Mouse (Mus musculus): ENCODE results near the gene Nt5c3b. TPM values are rescaled to one million over a fixed set of nuclear protein-coding genes. Genes with fewer than 3 reads are reported as not detected.

Nt5c3b gene
- total RNA-seq, 2 experiments from 2014 or later = 45.6 to 50.0 TPM

DNA sequence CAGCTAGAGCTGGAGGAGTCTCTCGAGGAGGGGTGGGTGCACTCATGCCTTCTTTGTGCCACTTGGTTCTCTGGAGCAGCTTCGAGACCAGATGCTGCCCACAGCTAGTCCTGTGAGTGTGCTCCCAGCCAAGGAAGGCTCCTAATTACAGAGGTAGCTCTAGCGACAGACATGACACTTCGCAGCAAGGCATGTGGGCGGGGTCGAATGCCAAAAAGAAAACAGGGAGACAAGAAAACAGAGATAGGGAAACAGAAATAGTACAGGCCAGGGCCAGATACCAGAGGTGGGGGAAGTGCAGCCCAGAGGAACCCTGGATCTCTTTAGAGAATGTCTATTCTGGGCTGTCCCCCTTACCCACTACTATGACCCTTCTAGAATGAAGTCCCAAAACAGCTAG is 39.4 kb downstream of the Nt5c3b start:
- no peak for DNase-seq (ENCODE audit: low spot score in 2 of 2)

DNA sequence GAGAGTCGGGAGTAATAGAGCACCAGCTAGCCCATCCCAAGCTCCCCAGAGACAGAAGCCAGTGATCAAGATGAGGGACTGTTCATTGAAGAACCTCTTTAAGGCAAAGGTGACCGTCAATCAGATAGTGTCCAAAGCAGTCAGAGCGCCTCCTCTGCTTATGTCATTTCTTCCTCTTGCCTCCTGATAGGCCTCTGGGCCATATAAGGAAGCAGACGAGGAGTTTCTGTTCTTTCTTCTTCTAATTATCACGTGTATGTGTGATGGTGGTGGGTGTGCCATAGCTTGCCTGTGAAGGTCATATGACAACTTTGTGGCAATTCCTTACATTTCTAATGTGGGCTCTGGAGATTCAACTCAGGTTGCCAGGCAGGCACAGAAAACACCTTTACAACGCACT is 40.8 kb downstream of the Nt5c3b start:
- no peak for DNase-seq (ENCODE audit: low spot score in 2 of 2)

DNA sequence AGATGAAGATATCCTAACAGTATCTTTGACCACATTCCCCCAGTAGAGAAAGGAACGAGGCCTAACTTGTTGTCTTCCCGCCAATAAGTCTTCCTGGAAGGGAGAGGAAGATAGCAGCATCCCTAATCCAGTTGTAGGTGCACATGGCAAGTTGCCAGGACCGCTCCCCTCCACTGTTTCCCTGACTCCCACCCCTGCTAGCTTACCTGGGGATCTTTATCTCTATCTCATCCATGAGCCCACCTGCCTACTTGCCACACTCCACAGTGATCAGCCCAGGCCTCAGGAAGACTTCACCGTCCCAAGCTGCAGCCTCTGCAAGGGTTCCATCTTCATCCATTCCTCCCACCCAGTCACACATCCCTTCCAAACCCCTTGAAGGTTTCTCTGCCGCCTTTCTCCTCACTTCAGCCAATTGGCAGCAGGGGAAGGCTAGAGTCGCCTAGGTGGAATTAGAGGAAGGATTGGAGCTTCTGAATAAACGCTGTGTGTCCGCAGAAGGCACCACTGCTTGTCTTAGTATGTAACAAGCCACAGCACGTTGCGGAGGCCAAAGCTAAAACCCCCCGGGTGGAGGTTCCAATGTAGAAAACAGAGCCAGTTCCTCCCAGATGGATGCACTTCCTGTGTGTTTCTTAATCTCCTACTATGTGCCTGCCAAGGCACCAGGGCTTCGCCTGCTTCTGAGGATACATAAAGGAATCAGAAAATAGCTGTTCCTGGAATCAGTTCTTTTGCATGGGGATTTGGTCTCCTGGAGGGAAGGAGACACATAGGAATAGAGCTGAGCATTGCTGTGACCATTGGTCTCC is 41.7 kb downstream of the Nt5c3b start:
- no peak for DNase-seq (ENCODE audit: low spot score in 2 of 2)

DNA sequence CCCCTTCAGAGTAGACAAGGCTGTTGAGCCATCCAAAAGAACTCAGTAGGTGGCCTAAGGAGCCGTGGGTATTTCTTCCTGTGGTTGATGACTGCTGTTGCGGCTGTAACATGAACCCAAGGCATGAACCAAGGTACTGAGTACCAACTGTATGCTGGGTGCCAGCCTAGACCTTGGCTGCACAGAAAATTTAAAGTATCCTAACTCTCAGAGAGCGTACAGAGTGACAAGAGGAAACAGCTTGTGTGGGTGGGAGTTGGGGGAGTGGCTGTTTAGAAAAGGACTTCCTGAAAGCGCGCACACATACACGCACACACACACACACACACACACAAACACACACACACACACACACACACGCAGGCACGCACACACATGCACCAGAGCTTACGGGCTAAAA is 42.3 kb downstream of the Nt5c3b start:
- DNase-seq (ENCODE audit: low spot score in 2 of 2) = no peak

DNA sequence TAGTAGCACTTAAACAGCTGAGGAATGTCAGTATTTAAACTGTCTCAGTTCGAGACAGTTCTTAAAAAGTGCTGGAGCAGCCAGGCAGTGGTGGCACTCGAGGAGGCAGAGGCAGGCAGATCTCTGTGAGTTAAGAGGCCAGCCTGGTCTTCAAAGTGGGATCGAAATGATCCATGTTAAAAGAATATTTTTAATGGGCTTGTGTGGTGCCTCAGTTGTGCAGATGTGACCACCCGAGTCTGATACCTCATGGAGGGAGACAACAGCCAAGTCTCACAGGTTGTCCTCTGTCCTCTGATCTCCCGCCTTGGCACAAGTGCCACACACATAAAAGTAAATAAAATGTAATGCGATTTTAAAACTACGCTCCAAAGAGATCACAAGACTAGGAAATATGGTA is 43.1 kb downstream of the Nt5c3b start:
- DNase-seq (ENCODE audit: low spot score in 2 of 2) = no peak

DNA sequence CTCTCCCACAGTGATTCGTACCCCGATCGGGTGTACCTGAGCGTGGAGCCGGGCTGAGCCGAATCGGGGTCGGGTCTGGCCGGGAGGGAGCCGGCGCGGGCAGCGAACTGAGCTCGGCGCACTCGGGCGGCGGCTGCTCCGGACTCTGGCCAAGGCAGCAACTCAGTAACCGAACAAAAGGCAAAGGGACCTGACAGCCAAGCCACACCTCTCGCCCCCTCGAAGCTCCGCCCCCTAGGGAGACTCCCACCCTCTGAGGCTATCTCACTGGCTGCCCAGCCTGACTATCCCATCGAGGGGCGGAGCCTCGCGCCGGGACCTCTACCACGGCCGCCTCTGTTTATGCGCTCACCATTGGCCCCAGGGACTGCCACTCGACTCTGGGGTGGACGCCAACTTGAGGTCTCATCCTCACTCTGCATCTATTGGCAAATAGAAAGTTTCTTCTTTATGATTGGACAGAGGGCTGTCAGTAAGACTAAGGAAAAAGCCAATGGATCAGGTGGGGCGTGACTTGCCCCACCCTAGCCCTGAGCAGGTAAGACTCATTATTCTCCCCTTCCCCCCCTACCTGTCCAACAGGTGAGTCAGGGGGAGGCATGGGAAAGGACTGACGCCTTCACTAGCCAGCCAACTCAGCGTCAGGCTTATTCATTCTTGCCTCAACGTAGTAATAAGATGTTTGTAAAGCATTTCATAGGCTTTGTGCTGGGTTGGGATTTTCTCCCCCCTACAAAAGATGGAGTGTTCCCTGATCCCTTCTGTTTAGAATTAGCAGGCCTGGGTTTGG is 43.8 kb downstream of the Nt5c3b start, which contains the start of gene Jup:
Gene Jup (minus strand): TSS at position 164 of the 790 bp plus-strand sequence.
- DNase-seq (ENCODE audit: low spot score in 2 of 2) = peak; percentile 97

DNA sequence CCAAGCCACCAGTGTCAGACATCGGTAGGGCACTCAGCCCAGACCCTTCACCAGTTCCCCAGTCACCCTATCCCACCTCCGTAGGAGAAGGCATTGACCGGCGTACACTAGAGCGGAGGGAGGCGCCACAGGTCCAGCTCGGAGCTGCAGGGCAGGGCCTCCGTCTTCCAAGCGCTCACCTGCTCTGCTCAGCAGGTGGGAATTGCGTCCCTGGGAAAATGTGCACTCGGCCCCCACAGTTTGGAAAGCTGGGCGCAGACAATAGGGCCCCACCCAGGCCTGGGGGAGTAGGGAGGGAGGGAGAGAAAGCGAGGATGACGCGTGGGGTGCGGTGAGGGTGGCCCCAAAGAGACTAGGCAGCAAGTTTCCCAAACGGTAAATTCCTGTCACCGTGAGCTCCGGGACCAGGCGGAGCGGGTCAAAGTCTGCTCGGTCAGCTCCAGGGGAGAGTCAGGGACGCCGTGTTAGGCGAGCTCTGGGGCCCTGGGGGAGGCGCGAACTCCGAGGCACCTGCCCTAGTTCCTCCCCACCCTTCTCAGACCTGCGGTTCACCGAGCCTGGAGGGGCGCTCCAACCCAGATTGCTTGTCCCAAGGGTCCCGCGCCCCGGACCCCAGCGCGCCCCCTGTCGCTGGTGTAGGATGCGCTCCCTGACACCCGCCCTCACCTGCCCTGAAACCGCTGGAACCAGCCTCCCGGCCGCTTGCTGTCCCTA is 44.6 kb downstream of the Nt5c3b start:
- peak in 1 of 2 experiments; percentile 48 for DNase-seq (ENCODE audit: low spot score in 2 of 2)

DNA sequence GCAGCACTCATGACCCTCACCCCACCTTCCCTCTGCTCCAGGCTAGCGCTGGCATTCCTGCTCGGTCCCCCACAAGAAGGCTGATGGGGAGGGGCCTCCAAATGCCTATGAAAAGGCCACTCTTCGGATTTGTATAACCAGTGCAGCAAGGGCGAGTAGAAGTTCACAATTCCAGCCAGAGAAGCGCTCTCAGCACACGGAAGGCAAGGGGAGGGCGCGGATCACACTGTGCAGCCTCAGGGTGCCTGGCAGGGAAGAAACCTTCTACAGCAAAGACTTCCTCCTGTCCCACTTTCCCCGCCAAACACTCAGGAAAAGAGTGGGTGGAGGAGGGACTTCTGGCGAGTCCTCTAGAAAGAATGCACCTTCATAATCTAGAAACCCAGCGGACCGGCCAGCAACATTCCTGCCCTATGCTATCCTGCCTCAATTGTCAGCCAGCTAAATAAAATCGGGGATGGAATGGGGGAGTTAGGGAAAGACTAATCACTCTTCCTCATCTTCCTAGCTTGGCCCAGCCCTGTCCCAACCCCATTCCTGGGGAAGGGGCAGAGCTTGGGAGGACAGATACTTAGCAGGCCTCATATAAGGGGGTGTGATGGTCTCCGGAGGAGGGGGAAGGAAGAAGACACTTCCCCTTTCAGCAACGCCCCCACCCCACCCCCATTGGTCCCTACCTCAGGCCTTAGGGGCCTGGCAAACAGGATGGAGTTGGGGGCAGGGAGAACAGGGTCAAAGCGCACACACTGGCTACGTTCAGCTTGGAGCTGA is 45.6 kb downstream of the Nt5c3b start:
- no peak for DNase-seq (ENCODE audit: low spot score in 2 of 2)

DNA sequence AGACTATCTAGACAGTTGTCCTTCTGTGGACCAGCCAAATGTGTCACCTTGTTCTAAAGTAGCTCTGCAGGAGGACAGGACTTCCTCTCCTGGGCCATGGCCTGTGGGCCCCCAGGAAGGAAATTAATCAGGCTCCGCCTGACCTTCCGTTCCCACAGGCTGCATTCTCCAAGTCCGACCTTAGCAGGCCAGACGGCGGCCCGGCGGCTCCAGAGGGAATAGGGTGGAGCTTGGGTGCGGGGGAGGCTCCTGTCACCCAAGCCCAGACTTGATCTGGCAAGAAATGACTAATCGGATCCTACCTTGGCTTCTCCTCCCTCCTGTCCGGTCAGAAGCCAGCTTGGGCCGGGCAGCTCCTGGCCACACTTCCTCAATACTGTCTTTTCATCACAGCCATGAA is 46.4 kb downstream of the Nt5c3b start:
- DNase-seq (ENCODE audit: low spot score in 2 of 2) = peak; percentile 66 to 72

DNA sequence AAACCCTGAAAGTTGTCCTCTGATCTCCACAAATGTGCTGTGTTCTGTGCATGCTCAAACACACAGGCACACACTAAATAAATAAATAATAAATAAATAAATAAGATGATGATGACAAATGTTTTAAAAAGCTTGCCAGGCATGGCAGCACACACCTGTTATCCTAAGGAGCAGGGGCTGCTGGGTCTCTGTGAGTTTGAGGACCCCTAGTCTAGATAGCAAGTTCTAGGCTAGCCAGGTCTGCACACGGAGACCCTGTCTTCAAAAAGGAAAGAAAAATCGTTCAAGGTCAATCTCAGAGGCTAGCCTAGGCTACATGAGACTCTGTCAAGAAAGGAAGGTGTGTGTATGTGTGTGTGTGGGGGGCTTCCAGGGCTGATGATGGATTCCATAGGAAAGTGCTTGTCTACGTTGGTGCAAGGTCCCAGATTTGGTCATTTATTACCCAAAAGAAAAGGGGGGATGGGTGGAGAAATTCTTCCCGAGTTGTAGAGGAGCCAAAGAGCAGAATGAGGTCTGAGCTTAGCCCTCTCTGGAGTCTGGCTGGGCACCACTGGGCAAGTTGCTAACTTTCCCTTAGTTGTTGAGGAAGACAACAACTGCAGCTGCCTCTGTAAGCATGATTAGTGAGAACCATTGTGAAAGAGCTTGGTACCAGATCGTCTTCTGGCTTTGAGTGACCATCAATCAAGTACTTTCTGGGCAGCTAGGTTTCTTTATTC is 47.1 kb downstream of the Nt5c3b start:
- DNase-seq (ENCODE audit: low spot score in 2 of 2) = no peak

DNA sequence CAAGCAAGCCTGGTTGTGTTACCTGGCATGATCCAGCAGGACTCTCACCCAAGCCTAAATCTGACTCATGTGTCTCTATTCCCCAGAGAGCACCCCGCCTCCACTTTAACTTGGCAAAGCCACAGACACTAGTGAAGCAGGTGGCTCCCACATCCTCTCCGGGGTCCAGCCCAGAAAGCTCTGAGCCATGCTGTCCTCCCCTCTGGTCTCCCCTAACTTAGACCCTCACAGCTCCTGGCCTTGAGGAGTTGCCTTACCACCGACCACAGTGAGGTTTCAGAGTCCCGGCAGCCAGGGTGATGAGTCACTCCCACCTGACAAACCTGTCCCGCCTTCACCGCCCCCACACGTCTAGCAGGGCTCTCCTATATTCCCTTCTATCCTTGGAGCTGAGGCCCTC is 47.9 kb downstream of the Nt5c3b start:
- DNase-seq (ENCODE audit: low spot score in 2 of 2) = no peak

DNA sequence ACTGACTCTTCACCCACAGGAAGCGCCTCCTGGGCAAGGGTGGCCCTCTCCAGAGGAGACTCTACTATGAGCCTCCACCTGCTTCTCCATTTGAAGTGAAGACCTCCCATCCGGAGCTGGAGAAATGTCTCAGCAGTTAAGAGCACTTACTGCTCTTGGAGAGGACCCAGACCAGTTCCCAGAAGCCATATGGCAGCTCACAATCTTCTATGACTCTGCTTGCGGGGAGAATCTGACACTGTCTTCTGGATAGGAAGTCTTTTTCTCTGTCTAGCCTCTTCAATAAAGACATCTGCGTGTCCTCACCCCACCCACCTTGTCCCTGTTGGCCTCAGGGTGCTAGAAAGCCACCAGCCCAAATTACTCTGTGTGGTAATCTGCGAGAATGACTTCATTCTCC is 48.6 kb downstream of the Nt5c3b start:
- DNase-seq (ENCODE audit: low spot score in 2 of 2) = no peak

DNA sequence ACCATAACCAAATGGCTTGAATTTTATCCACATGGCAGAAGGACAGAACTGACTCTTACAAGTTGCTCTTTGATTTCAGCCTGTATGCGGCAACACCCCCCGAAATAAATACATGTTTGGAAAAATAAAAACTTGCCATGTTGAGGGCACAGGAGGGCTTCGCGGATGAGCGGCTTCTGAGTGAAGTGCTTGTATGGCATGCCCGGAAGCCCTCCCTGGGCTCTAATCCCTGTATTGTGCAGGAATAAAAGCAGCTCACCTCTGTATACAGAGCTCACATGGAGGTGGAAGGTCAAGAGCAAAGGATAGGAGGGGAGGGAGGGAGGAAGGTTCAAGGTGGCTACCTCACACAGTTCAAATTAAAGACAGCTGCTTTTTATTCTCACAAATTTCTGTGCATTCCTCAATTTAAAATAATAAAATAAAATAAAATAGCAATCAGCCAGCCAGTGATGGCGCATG is 49.7 kb downstream of the Nt5c3b start:
- DNase-seq (ENCODE audit: low spot score in 2 of 2) = no peak

DNA sequence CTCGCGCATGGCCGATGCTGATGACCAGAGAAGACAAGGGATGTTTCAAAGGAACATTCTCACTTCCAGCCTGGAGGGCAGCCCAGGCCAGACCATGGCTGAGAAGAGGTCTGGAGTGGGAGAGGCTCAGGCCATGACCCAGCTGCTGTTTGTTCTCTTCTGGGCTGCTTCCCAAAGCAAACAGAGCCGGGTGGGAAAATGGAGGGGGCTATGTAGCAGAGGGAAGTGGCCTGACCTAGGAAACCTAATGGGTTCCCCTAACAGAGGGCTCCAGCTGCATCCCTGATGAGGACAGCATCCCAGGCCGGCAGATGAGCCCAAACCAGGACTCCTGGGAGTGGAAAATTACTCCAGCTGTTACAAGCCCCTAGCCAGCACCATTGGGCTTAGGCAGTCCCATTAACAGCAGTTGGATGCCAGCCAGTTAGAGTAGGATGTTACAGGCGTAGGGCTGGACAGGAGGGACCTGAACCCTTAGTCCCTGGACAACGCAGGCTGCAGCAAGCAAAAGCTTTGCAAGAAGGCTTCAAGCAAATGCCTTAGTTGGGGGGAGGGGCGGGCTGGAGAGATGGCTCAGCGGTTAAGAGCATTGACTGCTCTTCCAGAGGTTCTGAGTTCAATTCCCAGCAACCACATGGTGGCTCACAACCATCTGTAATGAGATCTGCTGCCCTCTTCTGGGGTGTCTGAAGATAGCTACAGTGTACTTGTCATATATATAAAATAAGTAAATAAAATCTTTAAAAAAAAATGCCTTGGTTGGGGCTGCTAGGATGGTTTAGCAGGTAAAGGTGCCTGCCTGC is 50.3 kb downstream of the Nt5c3b start:
- DNase-seq (ENCODE audit: low spot score in 2 of 2) = peak in 1 of 2 experiments; percentile 47

DNA sequence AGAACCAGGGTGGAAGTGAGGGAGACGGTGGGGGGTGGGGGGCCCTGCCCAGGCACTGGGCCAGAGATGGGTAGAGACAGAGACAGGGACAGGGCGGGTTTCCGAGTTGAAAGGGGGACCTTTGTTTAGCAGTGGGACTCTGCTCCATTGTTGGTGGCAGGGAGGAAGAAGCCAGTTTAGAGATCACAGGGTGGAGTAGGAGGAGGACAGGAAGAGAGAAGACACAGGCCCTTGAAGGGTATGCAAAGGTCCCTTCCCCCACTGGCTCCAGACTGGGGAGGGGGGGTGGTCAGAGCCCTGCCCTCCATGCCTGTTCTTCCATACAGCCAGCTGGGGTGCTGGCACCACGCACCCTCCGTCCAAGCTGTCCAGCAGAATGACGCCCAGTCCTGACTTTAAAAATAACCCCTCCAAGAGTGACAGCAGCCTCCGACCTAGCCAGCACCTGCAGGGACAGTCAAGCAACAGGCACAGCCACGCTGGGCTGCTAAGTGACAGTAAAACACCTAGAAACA is 51.6 kb downstream of the Nt5c3b start:
- no peak for DNase-seq (ENCODE audit: low spot score in 2 of 2)

DNA sequence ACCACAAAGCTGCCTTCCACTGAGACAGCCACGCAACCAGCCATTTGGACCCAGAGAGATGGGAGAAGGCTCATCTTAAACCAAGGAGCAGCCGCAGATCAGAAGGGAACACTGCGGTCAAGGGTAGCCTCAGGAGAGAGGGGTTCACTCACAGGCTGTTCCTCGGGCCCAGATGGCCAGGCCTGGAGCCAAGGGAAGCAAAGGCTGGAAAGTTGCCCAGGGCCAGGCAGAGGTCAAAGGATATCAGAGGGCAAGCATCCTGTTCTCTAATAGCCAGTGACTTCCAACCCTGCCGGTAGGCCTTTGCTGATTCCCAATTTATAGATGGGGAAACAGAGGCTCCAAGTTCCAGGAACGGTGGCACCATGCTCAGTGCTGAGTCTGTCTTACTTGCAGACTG is 53.0 kb downstream of the Nt5c3b start:
- DNase-seq (ENCODE audit: low spot score in 2 of 2) = peak in 1 of 2 experiments; percentile 72

DNA sequence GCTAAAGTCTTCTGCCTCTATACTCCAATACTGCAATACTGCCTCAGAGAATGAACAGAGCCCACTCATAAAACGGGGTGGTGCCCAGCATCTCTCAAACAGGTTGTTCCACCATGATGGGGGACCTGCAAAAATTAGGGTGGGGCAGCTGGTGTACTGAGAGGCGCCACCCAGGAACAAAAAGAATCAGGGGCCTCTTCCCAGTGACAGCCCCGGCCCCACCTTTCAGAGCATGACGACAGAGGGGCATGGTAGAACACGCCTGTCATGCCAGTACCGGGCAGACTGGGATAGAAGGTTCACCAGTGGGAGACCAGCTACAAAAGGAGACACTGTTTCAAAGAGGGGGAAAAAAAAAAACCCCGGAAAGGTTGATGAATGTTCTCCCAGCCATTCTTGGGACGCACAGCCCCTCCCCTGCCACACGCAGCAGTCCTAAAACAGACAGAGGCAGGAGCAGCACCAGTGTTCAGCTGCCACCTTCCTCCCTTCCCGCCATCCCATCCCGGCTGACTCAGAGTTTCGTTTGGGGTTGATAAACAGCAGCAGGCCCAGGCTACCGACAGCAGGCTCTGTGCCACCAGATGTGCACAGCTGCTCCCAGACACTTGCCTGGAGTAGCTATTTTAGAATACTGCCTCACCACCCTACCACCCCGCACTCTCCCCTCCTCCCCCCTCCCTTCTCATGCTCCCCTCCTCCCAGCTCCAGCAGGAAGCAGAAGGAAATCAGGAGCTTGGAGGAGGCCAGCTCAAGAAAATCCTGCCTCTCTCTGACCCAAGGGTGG is 53.8 kb downstream of the Nt5c3b start:
- no peak for DNase-seq (ENCODE audit: low spot score in 2 of 2)

DNA sequence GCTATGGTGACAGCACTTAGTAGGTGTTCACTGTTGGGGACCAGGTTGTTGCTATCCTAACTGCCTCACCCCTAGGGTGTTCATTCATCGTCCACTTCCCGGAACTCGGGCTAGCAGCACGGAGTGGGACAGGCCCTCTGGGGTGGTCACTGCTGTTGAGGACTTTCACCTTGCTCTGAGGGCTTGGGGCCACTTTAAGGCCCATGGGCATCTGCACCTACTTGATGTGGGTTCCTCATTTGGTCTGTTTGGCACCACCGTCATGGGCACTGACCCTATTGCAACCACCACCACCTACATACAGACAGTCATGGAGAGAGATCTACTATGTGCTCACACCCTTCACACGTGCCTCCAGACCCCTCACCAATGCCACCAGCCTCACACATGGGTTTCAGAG is 54.5 kb downstream of the Nt5c3b start:
- no peak for DNase-seq (ENCODE audit: low spot score in 2 of 2)

All from adrenal gland, adult 18-20 months (tissue).